Mouse (Mus musculus): Measurements from ENCODE around the gene Osbpl10. TPM values are rescaled to one million over a fixed set of nuclear protein-coding genes. Genes with fewer than 3 reads are reported as not detected.

Gene Osbpl10
- polyA plus RNA-seq, 1 experiment from 2014 or later: 2.5 TPM

GRCm38 (mm10) chr9:115190376-115190942, 212.1 kb downstream of the Osbpl10 start:
- H3K9ac ChIP-seq: no peak overlapping the region
- no peak for ATAC-seq (ENCODE audit: insufficient number of reproducible peaks, low FRiP score, low TSS enrichment, low read depth)
- H3K36me3 ChIP-seq: no peaks in the 10 kb centered on the region
- H3K27ac ChIP-seq: no peak overlapping the region
- H3K9me3 ChIP-seq: no peaks in the 10 kb centered on the region
- WGBS: 44% methylated on average over 9 of the region's 9 CpGs
- no peak overlapping the region for H3K4me2 ChIP-seq
- H3K4me3 ChIP-seq: no peak overlapping the region
- H3K4me1 ChIP-seq: peaks cover 27% of the 10 kb centered on the region
- H3K27me3 ChIP-seq: no peaks in the 10 kb centered on the region

GRCm38 (mm10) chr9:115192890-115193289, 214.5 kb downstream of the Osbpl10 start:
- Histone ChIP-seq H3K4me1 (peaks cover 18% of the 10 kb centered on the region), H3K4me3 (no peak overlapping the region), H3K9me3 (no peaks in the 10 kb centered on the region), H3K36me3 (no peaks in the 10 kb centered on the region), H3K4me2 (no peak overlapping the region), H3K27me3 (no peaks in the 10 kb centered on the region), H3K9ac (no peak overlapping the region), H3K27ac (no peak overlapping the region)
- WGBS: 80% methylated on average over 3 of the region's 3 CpGs
- no peak for ATAC-seq (ENCODE audit: insufficient number of reproducible peaks, low FRiP score, low TSS enrichment, low read depth)

DNA sequence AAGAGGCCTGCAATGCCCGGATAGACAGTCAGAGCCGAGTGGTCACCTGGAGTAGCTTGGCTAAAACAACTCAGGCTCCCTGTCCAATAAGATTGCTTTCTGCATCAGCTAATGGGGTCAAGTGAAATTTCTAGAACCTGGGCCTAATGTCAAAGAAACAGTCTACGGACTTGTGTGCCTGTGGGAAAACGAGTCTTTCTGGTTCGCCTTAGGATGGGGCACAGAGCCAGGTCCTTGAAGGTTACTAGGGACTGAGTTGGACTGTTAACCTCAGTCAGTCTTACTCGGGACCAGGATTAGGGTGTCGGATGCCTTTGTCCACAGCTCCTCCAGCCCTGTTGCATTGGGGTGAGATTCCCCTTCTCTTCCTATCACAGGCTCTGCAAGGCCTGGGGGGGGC, 218.7 kb downstream of the Osbpl10 start:
- no peak overlapping the region for H3K4me2 ChIP-seq
- no peak overlapping the region for H3K9ac ChIP-seq
- no peak overlapping the region for H3K4me3 ChIP-seq
- no peak for ATAC-seq (ENCODE audit: insufficient number of reproducible peaks, low FRiP score, low TSS enrichment, low read depth)
- H3K27me3 ChIP-seq: no peaks in the 10 kb centered on the region
- WGBS: 49% methylated on average over 7 of the region's 7 CpGs
- H3K36me3 ChIP-seq: no peaks in the 10 kb centered on the region
- peaks cover 9% of the 10 kb centered on the region for H3K4me1 ChIP-seq
- H3K9me3 ChIP-seq: no peaks in the 10 kb centered on the region
- H3K27ac ChIP-seq: no peak overlapping the region

- 92% methylated on average over 15 of the region's 15 CpGs for WGBS
These were observed 221.9 kb downstream of the Osbpl10 start for GRCm38 (mm10) chr9:115200166-115200862.

DNA sequence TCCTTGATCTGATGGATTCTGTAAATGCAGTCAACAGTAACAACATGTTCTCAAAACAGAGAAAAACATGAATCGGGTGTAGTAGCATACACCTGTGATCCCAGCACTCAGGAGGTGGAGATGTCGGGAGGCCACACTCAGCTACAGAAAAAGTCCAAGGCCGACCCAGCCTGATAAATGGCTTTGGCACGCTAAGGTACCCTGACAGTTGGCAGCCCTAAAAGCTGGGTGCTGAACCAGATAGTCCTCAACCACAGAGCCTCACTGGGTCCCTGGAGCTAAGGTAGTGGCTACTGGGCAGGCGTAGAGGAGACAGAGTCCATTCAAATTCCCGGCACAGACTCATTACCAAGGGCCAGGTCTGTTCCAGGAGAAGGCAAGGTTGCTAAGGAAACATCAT, 222.9 kb downstream of the Osbpl10 start:
- 92% methylated on average over 6 of the region's 6 CpGs for WGBS
- ATAC-seq (ENCODE audit: insufficient number of reproducible peaks, low FRiP score, low TSS enrichment, low read depth): no peak
- H3K4me3 ChIP-seq: no peak overlapping the region
- H3K9me3 ChIP-seq: no peaks in the 10 kb centered on the region
- no peaks in the 10 kb centered on the region for H3K36me3 ChIP-seq
- H3K27me3 ChIP-seq: no peaks in the 10 kb centered on the region
- H3K4me2 ChIP-seq: no peak overlapping the region
- H3K4me1 ChIP-seq: peaks cover 18% of the 10 kb centered on the region
- no peak overlapping the region for H3K9ac ChIP-seq
- H3K27ac ChIP-seq: no peak overlapping the region

More at GRCm38 (mm10) chr9:115200166-115200862, 221.9 kb downstream of the Osbpl10 start:
- H3K4me2 ChIP-seq: no peak overlapping the region
- no peaks in the 10 kb centered on the region for H3K9me3 ChIP-seq
- no peak overlapping the region for H3K27ac ChIP-seq
- no peak overlapping the region for H3K4me3 ChIP-seq
- H3K4me1 ChIP-seq: peaks cover 9% of the 10 kb centered on the region
- no peak overlapping the region for H3K9ac ChIP-seq
- H3K36me3 ChIP-seq: no peaks in the 10 kb centered on the region
- no peaks in the 10 kb centered on the region for H3K27me3 ChIP-seq
- ATAC-seq (ENCODE audit: insufficient number of reproducible peaks, low FRiP score, low TSS enrichment, low read depth): no peak

GRCm38 (mm10) chr9:115203136-115203535, 224.8 kb downstream of the Osbpl10 start:
- Histone ChIP-seq H3K27ac (no peak overlapping the region), H3K36me3 (no peaks in the 10 kb centered on the region), H3K27me3 (no peaks in the 10 kb centered on the region), H3K9ac (no peak overlapping the region), H3K4me2 (no peak overlapping the region), H3K9me3 (no peaks in the 10 kb centered on the region), H3K4me3 (no peak overlapping the region), H3K4me1 (peaks cover 14% of the 10 kb centered on the region)
- no peak for ATAC-seq (ENCODE audit: insufficient number of reproducible peaks, low FRiP score, low TSS enrichment, low read depth)
- WGBS: 74% methylated on average over 6 of the region's 6 CpGs

GRCm38 (mm10) chr9:115205491-115205890, 227.1 kb downstream of the Osbpl10 start:
- Histone ChIP-seq H3K27ac (no peak overlapping the region), H3K4me3 (peak overlapping the region; percentile 19; the same call in 1 of the 2 replicates), H3K36me3 (no peaks in the 10 kb centered on the region), H3K4me2 (peak overlapping the region; percentile 35), H3K4me1 (peaks cover 14% of the 10 kb centered on the region), H3K27me3 (no peaks in the 10 kb centered on the region), H3K9me3 (no peaks in the 10 kb centered on the region), H3K9ac (no peak overlapping the region)
- no peak for ATAC-seq (ENCODE audit: insufficient number of reproducible peaks, low FRiP score, low TSS enrichment, low read depth)
- WGBS: 3% methylated on average over 6 of the region's 6 CpGs

DNA sequence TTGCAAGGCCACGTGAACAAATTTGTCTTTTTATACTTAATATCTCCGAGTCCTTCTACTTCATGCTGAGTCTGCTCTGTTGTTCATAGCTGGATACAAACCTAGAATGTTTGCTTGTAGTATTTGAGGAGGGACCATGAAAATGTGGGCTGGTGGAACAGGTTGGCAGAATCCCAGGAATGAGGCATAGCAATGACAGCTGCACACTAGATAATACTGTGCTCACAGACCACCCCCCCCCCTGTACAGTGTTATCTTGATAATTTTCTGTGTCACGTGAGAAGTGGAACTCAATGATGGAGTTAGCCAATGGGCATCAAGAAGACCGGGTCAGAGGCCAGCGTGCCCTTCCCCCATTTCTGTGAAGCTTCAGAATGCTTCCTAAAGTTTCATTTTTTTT, 227.8 kb downstream of the Osbpl10 start:
- peaks cover 14% of the 10 kb centered on the region for H3K4me1 ChIP-seq
- ATAC-seq (ENCODE audit: insufficient number of reproducible peaks, low FRiP score, low TSS enrichment, low read depth): no peak
- H3K4me2 ChIP-seq: no peak overlapping the region; the same call in 1 of the 2 replicates
- H3K9ac ChIP-seq: no peak overlapping the region
- H3K27me3 ChIP-seq: no peaks in the 10 kb centered on the region
- no peak overlapping the region for H3K27ac ChIP-seq
- no peaks in the 10 kb centered on the region for H3K9me3 ChIP-seq
- no peaks in the 10 kb centered on the region for H3K36me3 ChIP-seq
- 64% methylated on average over 5 of the region's 5 CpGs for WGBS
- no peak overlapping the region for H3K4me3 ChIP-seq

- WGBS: 83% methylated on average over 7 of the region's 7 CpGs
- Histone ChIP-seq H3K9me3 (no peaks in the 10 kb centered on the region), H3K27ac (no peak overlapping the region), H3K9ac (no peak overlapping the region), H3K4me2 (no peak overlapping the region), H3K27me3 (no peaks in the 10 kb centered on the region), H3K4me1 (peaks cover 20% of the 10 kb centered on the region), H3K4me3 (no peak overlapping the region), H3K36me3 (no peaks in the 10 kb centered on the region)
- no peak for ATAC-seq (ENCODE audit: insufficient number of reproducible peaks, low FRiP score, low TSS enrichment, low read depth)
These were observed 231.4 kb downstream of the Osbpl10 start for GRCm38 (mm10) chr9:115209737-115210136.

DNA sequence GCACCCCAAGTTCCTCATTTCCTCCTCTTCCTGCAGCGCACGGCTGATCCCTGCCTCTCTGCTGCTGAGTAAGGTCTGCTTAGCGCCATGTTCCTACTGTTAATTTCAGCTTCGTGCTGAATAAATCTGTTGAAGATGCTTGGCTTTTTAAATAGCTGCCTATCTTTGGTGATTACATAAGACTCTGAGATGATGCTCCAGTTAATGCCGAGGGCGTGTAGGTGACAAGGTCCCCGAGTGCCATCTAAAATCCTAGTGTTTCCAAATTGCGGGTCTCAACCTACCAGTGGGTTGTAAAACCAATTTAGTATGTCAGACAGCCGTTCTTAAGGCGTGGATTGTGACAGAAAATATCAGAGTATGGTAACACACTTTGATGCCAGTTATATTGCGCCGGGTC, 232.2 kb downstream of the Osbpl10 start:
- no peaks in the 10 kb centered on the region for H3K36me3 ChIP-seq
- H3K9me3 ChIP-seq: no peaks in the 10 kb centered on the region
- no peak overlapping the region for H3K9ac ChIP-seq
- H3K27me3 ChIP-seq: no peaks in the 10 kb centered on the region
- H3K27ac ChIP-seq: no peak overlapping the region
- H3K4me1 ChIP-seq: peaks cover 22% of the 10 kb centered on the region
- no peak overlapping the region for H3K4me3 ChIP-seq
- ATAC-seq (ENCODE audit: insufficient number of reproducible peaks, low FRiP score, low TSS enrichment, low read depth): no peak
- H3K4me2 ChIP-seq: no peak overlapping the region
- 75% methylated on average over 12 of the region's 12 CpGs for WGBS

GRCm38 (mm10) chr9:115213755-115214264, 235.4 kb downstream of the Osbpl10 start:
- Histone ChIP-seq H3K4me1 (peaks cover 25% of the 10 kb centered on the region), H3K4me3 (no peak overlapping the region), H3K9me3 (no peaks in the 10 kb centered on the region), H3K9ac (no peak overlapping the region), H3K27ac (no peak overlapping the region), H3K36me3 (no peaks in the 10 kb centered on the region), H3K27me3 (no peaks in the 10 kb centered on the region), H3K4me2 (no peak overlapping the region)
- 75% methylated on average over 5 of the region's 5 CpGs for WGBS
- no peak for ATAC-seq (ENCODE audit: insufficient number of reproducible peaks, low FRiP score, low TSS enrichment, low read depth)

Data from limb, embryonic 15.5 days (tissue).